Mouse (Mus musculus) stomach, embryonic 16.5 days (tissue): Measurements from ENCODE around the gene Dhx58. TPM values are rescaled to one million over a fixed set of nuclear protein-coding genes. Genes with fewer than 3 reads are reported as not detected.
A peak's percentile ranks its signal among the peaks of the same experiment; 100 is the strongest.

Experiments used
- ATAC-seq: fragments of 200-750 bp; cut with Nextera tagmentation; 2 replicates; pipeline ENCODE4 v1.8.0; 2017; ENCODE audit warnings: moderate number of reproducible peaks, moderate TSS enrichment; ENCODE audit not compliant: insufficient read depth, low FRiP score
- H3K27ac ChIP-seq: fragments of 300-500 bp; sonication (generic); 2 replicates; pipeline ENCODE4 v1.5.1; 2014; ENCODE audit warnings: low read length
- H3K27me3 ChIP-seq: fragments of 300-500 bp; sonication (generic); 2 replicates; pipeline ENCODE4 v1.6.1; 2014; ENCODE audit warnings: low read length, control low read depth, mixed read lengths; ENCODE audit not compliant: control insufficient read depth, insufficient read depth
- H3K36me3 ChIP-seq: fragments of 300-500 bp; sonication (generic); 2 replicates; pipeline ENCODE4 v1.6.1; 2014; ENCODE audit warnings: low read length; ENCODE audit not compliant: control insufficient read depth, insufficient read depth
- H3K4me1 ChIP-seq: fragments of 300-500 bp; sonication (generic); 2 replicates; pipeline ENCODE4 v1.6.1; 2014; ENCODE audit warnings: low read length, control low read depth, mixed read lengths; ENCODE audit not compliant: control insufficient read depth, insufficient read depth
- H3K4me2 ChIP-seq: fragments of 300-500 bp; sonication (generic); 2 replicates; pipeline ENCODE4 v1.6.1; 2014; ENCODE audit warnings: low read depth, low read length, mixed read lengths
- H3K4me3 ChIP-seq: fragments of 300-500 bp; sonication (generic); replicated peaks from 2 replicates; pipeline ENCODE4 v1.5.1; 2014; ENCODE audit warnings: mild to moderate bottlenecking, low read length
- H3K9ac ChIP-seq: fragments of 300-500 bp; sonication (generic); 2 replicates; pipeline ENCODE4 v1.6.1; 2014; ENCODE audit warnings: low read length
- H3K9me3 ChIP-seq: fragments of 300-500 bp; sonication (generic); replicated peaks from 2 replicates; pipeline ENCODE4 v1.6.1; 2016; ENCODE audit warnings: low read length, control low read depth; ENCODE audit not compliant: control insufficient read depth
- WGBS: fragments of 180-500 bp; shearing (Covaris S2); extraction: QIAGEN DNeasy Blood & Tissue Kit; methylation state at CpG from one replicate; pipeline ENCODE4 v1.1.7; 2014; 5-methylcytosine and 5-hydroxymethylcytosine counted together
- polyA plus RNA-seq: library from polyadenylated mRNA; unstranded; fragments of >200 nt; fragmentation: Nextera tagmentation; extraction: Ambion mirVana; gene quantifications from 2 replicates; pipeline ENCODE4 v1.2.1, GENCODE M21; 2015

The Dhx58 gene
- polyA plus RNA-seq, 1 experiment from 2014 or later = 2.8 TPM

GRCm38 (mm10) chr11:100718866-100719265 is 14.8 kb upstream of the Dhx58 start:
- no peak overlapping the region for H3K4me3 ChIP-seq
- WGBS = 90% methylated on average over 4 of the region's 4 CpGs
- peaks cover 26% of the 10 kb centered on the region for H3K4me1 ChIP-seq
- no peak overlapping the region for H3K4me2 ChIP-seq
- H3K9ac ChIP-seq = no peak overlapping the region
- H3K27me3 ChIP-seq = no peaks in the 10 kb centered on the region
- ATAC-seq = no peak
- H3K27ac ChIP-seq = no peak overlapping the region
- H3K9me3 ChIP-seq = no peaks in the 10 kb centered on the region
- H3K36me3 ChIP-seq = no peaks in the 10 kb centered on the region

GRCm38 (mm10) chr11:100718462-100718861 is 14.4 kb upstream of the Dhx58 start:
- H3K9me3 ChIP-seq = no peaks in the 10 kb centered on the region
- H3K4me2 ChIP-seq = no peak overlapping the region
- peaks cover 30% of the 10 kb centered on the region for H3K4me1 ChIP-seq
- ATAC-seq = no peak
- H3K36me3 ChIP-seq = no peaks in the 10 kb centered on the region
- H3K27me3 ChIP-seq = no peaks in the 10 kb centered on the region
- H3K27ac ChIP-seq = no peak overlapping the region
- no peak overlapping the region for H3K4me3 ChIP-seq
- 88% methylated on average over 7 of the region's 7 CpGs for WGBS
- no peak overlapping the region for H3K9ac ChIP-seq

GRCm38 (mm10) chr11:100716649-100717048 is 12.6 kb upstream of the Dhx58 start:
- Histone ChIP-seq H3K4me1 (peaks cover 29% of the 10 kb centered on the region), H3K4me2 (no peak overlapping the region), H3K27me3 (no peaks in the 10 kb centered on the region), H3K4me3 (no peak overlapping the region), H3K9me3 (no peaks in the 10 kb centered on the region), H3K27ac (no peak overlapping the region), H3K36me3 (no peaks in the 10 kb centered on the region), H3K9ac (no peak overlapping the region)
- ATAC-seq = no peak
- 89% methylated on average over 3 of the region's 3 CpGs for WGBS

GRCm38 (mm10) chr11:100714948-100715347 is 10.9 kb upstream of the Dhx58 start:
- 91% methylated on average over 6 of the region's 6 CpGs for WGBS
- H3K9ac ChIP-seq = no peak overlapping the region

GRCm38 (mm10) chr11:100714534-100714915 is 10.5 kb upstream of the Dhx58 start:
- ATAC-seq = peak; percentile 12; the same call in 1 of the 2 replicates
- Histone ChIP-seq H3K4me1 (peaks cover 30% of the 10 kb centered on the region), H3K9me3 (no peaks in the 10 kb centered on the region), H3K4me3 (peak overlapping the region; percentile 40), H3K27ac (peak overlapping the region; percentile 75; the same call in 1 of the 2 replicates), H3K27me3 (no peaks in the 10 kb centered on the region), H3K36me3 (peaks cover 9% of the 10 kb centered on the region), H3K9ac (peak overlapping the region; percentile 68), H3K4me2 (peak overlapping the region; percentile 53; the same call in 1 of the 2 replicates)
- 56% methylated on average over 6 of the region's 6 CpGs for WGBS

More at GRCm38 (mm10) chr11:100714948-100715347, 10.9 kb upstream of the Dhx58 start:
- Histone ChIP-seq H3K27ac (no peak overlapping the region), H3K4me1 (peaks cover 30% of the 10 kb centered on the region), H3K36me3 (peaks cover 5% of the 10 kb centered on the region), H3K27me3 (no peaks in the 10 kb centered on the region), H3K9me3 (no peaks in the 10 kb centered on the region), H3K4me2 (no peak overlapping the region), H3K4me3 (no peak overlapping the region)
- ATAC-seq = no peak

GRCm38 (mm10) chr11:100713735-100714533 is 9.9 kb upstream of the Dhx58 start, which contains the start of gene Hspb9:
Gene Hspb9, plus strand, starts transcription at chr11:100713850.
- H3K27ac ChIP-seq = peak within 1 kb of the TSS; percentile 75
- H3K36me3 ChIP-seq = peaks cover 15% of the 10 kb centered on the region
- no peak for ATAC-seq
- H3K4me1 ChIP-seq = peaks cover 30% of the 10 kb centered on the region
- peak within 1 kb of the TSS; percentile 53 for H3K4me2 ChIP-seq
- H3K9me3 ChIP-seq = no peaks in the 10 kb centered on the region
- peak within 1 kb of the TSS; percentile 40 for H3K4me3 ChIP-seq
- H3K27me3 ChIP-seq = no peaks in the 10 kb centered on the region
- H3K9ac ChIP-seq = peak within 1 kb of the TSS; percentile 68
- 10% methylated on average over 38 of the region's 38 CpGs for WGBS

GRCm38 (mm10) chr11:100713174-100713573 is 9.1 kb upstream of the Dhx58 start:
- WGBS = 66% methylated on average over 4 of the region's 4 CpGs
- Histone ChIP-seq H3K9ac (peak overlapping the region; percentile 68), H3K4me2 (peak overlapping the region; percentile 53), H3K36me3 (peaks cover 22% of the 10 kb centered on the region), H3K27me3 (no peaks in the 10 kb centered on the region), H3K9me3 (no peaks in the 10 kb centered on the region), H3K27ac (peak overlapping the region; percentile 75; the same call in 1 of the 2 replicates), H3K4me1 (peaks cover 30% of the 10 kb centered on the region), H3K4me3 (no peak overlapping the region; the same call in 1 of the 2 replicates)
- ATAC-seq = no peak

GRCm38 (mm10) chr11:100711783-100712615 is 7.9 kb upstream of the Dhx58 start, which contains the start of gene Kat2a:
Gene Kat2a, minus strand, starts transcription at chr11:100712465.
- peak within 1 kb of the TSS; percentile 75 for H3K27ac ChIP-seq
- H3K27me3 ChIP-seq = no peaks in the 10 kb centered on the region
- H3K36me3 ChIP-seq = peaks cover 22% of the 10 kb centered on the region
- H3K4me2 ChIP-seq = peak within 1 kb of the TSS; percentile 83
- H3K9ac ChIP-seq = peak within 1 kb of the TSS; percentile 99
- peaks cover 30% of the 10 kb centered on the region for H3K4me1 ChIP-seq
- peak; percentile 84 for ATAC-seq
- H3K4me3 ChIP-seq = peak within 1 kb of the TSS; percentile 100
- 2% methylated on average over 46 of the region's 48 CpGs for WGBS
- H3K9me3 ChIP-seq = no peaks in the 10 kb centered on the region
